Mouse (Mus musculus) liver, embryonic 14.5 days (tissue): Measurements from ENCODE around the gene Tsc22d3.

Experiments
- CTCF ChIP-seq: IDR thresholded peaks from 2 replicates; pipeline ENCODE4 v1.5.1; 2016; ENCODE audit warnings: antibody characterized with exemption, low read depth, control low read depth
- EP300 ChIP-seq: IDR thresholded peaks from 2 replicates; pipeline ENCODE4 v1.6.1; 2016; ENCODE audit warnings: antibody characterized with exemption, low read depth

DNA sequence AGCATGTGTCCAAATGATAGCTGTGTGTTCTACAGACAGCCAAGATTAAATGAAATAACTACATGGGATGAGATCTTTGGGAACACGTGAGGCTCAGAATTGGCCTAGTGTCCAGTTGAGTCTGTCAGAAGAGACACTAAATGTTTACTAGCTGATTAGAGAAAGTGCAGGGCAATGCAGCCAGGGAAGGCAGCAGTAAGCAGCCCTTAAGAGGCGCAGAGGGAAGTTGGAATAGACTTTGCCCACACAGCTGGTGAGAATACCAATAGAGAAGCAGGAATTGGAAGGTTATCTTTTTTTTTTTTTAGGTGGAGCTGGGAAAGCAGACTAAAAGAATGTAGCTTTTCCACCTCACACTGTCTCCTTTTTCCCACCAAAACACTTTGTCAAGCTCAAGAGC, 61.8 kb downstream of the Tsc22d3 start:
- no peak for TF ChIP-seq CTCF
- no peak for TF ChIP-seq EP300
